Mouse (Mus musculus) lung, postnatal 10 days (tissue): Measurements from ENCODE around the gene Wdr81.

Source experiments
- DNase-seq: peaks from one replicate; pipeline ENCODE4 v3.0.0; 2021

The Wdr81 gene

DNA sequence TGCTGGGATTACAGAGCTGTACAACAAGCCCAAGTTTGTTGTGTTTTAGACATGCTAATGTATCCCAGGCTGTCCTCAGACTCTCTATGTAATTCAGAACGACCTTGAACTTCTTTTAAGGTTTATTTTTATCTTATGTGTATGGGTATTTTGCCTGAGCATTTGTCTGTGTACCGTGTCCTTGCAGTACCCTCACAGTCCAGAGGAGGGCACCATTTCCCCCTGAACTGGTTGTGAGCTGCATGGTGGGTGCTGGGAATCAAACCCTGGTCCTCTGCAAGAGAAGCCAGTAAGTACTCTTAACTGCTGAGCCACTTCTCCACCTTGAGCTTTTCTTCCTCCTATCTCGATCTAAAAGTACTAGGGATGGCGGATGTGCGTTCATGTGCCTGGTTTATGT is 20.4 kb downstream of the Wdr81 start:
- no peak for DNase-seq

DNA sequence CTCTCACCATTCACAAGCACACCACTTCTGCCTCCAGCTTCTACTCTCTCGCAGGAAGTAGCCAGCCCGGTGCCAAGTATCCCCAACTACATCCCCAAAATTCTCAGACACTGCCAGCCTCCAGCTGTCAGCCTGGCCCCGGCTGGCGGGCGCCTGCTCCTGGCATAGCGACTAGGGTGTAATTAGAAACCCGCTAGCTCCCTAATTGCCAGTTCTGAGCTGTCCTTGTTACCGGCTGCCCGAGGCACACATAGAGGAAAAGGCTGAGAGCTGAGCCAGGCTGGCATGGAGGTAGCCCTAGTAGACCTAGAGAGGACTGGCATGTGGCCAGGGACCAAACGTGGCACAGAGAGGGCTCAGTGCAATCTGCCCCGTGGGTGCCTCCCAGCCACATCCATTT is 23.2 kb downstream of the Wdr81 start:
- no peak for DNase-seq

DNA sequence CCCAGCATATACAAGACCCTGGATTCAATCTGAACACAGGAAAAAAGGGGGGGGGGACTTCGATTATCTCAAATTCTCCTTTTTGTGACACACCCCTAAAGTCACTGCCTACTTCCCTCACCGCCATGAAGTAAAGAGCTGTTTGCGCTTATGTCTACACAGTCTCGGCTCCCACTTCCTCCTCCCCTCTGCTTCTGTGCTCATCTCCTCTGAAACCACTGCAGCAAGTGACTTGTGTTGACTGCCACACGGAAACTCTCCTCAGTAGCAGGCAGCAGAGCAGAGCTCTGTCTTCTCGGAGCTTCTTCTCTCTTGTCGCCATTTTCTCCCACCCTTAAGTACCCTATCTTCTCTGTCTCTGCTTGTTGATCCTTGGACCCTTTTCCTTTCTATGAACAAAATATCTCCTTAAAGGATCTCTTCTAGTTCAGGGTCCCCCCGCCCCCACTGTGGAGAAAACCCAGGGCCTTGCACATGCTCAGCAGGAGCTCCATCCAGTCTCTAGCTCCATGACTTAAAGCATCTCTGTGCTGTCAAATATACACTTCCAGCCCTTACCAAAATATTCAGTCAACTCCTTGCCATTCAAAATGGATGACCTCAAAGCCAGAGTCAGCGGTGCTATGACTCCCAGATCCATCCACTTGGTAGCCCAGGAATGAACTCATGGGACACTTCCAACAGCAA is 25.4 kb downstream of the Wdr81 start:
- no peak for DNase-seq

DNA sequence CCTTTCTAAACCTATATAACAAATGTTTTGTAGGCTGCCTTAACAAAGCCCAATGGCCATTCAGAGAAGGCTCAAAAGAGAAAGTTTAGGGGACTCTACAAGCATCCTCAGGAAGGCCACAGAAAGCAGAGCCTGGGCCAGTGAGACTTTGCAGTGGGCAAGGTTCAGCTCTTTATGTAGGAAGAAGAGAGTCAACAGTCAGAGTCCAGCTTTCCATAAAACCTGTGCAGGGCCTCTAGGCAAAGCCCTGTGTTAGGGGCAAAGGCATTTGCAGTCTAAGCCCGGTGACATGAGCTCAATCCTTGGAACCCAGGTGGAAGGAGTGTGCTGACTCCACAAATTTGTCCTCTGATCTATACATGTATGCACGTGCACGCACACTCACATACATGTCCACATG is 30.1 kb downstream of the Wdr81 start:
- DNase-seq = no peak

DNA sequence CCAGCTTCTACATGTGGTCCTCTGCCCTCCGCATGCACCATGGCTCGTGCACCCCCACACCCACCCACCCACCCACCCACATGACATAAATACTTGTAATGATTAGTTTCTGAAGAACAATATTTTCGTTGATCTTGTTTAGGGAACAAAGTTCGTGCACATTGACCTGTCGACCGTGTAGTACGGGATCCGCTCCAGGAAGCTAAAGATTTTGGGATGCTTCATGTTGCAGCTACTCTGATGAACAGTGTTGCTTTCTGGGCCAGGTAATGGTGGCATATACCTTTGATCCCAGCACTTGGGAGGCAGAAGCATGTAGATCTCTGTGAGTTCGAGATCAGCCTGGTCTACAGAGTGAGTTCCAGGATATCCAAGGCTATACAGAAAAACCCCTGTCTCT is 30.5 kb downstream of the Wdr81 start:
- no peak for DNase-seq

DNA sequence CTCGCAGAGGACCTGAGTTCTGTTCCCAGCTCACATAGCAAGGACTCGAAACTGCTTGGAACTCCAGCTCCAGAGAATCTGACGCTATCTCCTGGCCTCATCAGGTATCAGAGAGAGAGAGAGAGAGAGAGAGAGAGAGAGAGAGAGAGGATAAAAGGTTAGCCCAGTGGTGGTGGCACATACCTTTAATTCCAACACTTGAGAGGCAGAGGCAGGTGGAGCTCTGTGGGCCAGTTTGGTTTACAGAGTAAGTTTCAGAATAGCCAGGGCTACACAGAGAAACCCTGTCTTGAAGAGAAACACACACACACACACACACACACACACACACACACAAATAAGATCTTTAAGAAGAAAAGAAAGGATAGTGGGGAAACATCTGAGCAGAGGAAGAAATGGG is 31.4 kb downstream of the Wdr81 start:
- DNase-seq = no peak

DNA sequence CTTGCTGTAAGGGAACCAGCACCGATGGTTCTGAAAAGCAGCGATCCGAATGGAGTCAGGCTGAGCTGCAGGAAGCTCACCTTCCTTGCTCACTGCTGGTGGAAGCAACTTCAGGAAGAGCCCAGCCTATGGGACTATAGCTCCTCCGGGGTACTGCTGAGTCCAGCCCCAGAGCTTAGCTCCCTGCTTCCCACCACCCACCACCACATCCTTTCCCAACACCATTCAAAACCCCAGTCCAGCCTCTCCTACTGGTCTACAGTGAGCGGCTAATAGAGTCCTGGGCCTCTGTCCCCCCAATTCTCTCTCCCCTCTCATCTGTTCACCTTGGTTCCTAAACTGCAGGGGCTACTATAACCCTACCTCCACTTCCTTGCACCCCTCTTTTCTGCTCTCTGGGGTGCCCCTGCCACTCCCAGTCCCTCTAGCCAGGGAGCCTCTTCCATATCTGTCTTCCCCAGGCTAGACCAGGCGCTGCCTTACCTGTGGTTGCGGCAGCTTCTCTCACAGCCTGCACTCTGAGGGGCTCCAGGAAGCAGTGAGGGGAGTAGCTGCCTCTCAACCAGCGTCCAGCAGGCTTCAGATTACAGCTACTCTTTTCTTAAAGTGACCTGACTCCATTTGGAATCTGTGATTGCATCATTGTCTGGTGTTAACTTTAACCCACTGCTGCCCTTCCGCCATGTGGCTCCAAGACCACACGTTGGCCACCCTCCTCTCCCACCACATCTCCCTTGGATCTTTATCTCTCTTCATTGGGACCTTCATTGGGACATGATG is 32.3 kb downstream of the Wdr81 start, which contains the start of gene Serpinf1:
TSS of gene Serpinf1 (minus strand) at position 689 of the 780 bp plus-strand sequence.
- no peak for DNase-seq

DNA sequence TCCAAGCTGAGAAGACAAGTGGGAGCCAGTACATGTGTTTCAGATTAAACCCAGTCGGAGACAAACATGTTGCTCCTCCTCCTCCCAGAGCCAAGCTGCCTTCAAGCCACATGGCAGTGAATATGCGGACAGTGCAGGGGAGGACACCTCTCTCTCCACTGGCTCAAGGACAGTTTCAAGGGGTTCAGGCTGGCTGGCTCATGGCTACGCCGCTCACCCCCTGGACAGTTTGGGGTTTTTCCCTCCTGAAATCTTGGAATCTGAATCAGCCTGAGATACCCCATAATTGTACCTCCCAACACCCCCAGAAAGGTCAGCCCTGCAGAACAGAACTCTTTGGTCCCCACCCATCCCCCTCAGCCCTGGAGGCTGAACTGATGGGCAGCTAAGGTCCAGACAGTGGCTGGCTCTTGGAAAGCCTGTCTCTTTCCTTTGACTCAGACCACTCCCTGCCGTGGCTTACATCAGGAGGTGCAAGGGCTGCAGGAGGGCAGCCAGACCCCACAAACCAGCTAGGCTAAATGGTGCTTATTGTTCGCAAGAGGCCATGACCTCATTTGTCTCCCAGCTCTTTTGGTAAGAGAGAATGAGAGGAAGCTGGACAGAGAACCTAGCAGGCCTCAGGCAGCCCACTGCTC is 33.0 kb downstream of the Wdr81 start:
- DNase-seq = no peak

DNA sequence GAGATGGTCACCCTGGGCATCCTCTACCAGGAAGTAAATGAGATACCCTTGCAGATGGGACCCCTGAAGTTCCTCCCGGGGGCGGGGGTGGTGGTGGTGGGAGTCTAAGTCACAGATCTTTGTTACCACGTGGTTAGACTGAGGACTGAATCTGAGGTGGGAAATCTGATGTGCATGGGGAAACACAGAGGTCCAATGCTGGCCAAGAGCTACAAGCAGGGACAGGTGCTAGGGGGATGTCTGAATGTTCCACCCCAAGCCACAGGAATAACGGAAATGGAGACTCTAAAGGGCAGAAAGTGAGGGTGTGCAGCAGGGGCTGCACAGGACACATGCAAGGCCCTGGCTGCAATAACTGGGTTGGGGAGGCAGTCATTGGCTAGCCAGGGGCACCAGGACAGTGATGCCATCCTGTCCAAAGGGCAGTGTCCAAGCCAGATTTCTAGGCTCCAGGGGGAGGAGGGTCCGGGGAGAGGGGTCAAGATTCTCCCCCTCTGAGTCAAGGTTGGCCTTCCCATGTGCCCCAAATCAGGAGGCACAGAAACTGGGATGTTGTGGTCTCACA is 33.6 kb downstream of the Wdr81 start:
- no peak for DNase-seq

DNA sequence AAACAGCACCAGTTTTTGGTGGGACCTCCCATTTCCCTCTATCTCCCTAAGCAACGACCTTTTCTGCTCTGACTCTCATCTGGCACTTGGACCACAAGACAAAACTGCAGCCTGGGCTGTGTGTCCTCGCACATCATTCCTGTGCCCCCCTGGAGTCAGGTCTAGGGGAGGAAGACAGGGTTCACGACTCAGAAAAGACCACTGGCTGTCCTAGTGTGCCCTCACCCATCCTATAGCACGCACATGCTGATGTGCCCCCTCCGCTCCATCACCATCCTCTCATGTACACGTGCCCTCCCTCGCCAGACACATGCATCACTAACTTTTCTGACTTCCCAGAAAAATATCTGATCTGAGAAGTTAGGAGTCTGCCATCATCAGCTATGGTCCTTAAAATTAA is 34.5 kb downstream of the Wdr81 start:
- DNase-seq = no peak

DNA sequence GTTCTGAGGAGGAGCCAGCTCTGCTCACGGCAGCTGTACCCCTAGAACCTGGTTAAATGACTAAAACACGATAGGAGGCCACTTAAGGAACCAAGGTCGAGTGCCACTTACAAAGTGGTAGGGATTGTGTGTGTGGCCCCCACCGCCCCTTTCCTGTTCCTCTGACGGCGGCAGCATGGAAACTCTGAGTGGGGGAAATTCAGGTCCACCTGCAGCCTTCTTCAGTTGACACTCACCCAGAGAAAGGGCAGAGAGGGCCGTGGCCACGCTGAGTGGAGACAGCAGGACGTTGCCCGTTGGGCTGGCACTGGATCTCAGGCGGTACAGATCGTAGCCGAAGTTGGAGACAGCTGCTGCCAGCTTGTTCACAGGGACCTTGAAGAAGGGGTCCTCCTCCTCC is 38.5 kb downstream of the Wdr81 start:
- no peak for DNase-seq

DNA sequence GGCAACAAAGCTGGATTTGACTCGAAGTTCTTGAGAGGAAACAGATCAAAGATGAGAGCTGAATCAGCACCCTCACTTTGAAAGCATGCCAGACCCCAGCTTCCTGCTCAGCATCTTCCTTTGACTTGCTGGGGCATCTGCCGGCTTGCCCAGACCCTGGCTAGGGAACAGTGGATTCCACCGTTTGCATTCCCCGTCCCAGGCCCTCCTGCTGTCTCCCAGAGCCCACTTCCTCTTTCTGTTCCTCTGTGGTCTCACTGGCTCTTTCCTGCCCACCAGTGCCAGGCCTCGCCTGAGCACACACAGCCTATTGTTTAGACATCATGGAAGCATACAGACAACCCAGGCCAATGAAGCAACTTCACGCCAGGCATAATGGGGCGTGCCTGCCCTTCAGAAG is 39.4 kb downstream of the Wdr81 start:
- no peak for DNase-seq

DNA sequence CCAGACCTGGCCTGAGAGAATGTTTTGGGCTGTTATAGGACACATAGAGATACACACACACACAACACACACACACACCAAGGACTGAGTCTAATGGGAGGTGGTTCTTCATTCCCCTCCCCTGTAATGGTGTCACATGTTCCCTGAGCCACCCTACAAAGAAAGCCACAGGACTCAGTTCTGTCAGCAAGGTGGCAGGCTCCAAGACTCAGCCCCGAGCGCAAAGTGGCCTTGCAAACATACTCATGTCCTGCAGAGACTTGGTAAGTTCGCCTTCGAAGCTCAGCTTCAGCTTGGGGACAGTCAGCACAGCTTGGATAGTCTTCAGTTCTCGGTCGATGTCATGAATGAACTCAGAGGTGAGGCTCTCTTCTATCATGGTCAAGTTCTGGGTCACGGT is 43.9 kb downstream of the Wdr81 start:
- no peak for DNase-seq

DNA sequence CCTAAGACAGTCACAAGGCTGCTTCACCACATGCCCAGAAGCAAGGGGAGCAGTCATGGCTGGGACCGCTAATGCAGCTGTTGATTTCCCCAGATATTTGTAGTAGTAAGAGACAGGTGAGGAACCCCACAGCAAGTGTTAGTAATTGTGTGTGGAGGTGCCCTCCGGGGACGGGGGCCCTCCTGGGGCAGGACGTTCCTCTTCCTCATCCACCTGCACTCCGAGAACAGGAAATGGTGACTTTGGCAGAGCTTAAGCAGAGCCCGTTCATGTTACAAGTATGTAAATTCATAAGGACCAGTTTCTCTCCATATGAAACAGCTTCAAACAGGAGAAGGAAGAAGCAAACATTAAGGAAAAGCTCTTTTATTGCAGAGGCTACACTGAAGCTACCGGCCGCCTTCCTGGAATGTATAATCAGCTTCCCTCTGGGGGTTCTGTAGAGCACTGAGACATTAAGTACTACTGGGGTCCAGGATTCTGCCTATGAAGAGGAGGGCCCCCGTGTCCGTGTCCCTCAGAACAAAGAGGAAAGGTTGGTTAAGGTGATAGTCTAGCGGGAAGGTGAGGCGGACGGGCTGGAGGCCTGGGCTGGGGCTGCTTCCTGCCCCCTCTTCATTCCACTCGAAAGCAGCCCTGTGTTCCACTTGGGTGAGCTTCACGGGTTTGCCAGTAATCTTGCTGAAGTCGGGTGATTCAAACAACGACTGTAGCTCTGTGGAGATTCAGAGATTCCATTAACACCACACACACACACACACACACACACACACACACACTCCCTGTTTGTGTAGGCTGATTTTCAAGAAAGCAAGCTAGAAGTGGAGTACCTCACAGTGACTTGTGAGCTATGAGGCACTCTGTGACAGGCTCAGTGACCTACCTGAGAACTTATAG is 44.6 kb downstream of the Wdr81 start:
- DNase-seq = no peak

DNA sequence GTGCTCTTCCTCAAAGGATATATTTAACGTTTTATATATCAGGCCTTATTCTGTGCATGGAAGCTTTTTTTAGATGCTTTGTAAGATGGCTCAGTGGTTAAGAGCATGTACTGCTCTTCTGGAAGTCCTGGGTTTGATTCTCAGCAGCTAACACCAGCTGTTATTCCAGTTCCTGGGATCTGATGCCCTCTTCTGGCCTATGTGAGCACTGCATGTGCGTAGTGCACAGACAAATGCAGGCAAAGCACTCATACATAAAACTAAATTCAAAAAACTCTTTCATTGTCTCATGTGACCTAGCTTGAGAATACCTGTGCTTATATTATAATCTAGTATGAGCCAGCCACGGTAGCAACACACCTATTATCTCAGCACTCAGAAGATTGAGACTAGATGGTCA is 47.7 kb downstream of the Wdr81 start:
- peak; percentile 65 for DNase-seq

DNA sequence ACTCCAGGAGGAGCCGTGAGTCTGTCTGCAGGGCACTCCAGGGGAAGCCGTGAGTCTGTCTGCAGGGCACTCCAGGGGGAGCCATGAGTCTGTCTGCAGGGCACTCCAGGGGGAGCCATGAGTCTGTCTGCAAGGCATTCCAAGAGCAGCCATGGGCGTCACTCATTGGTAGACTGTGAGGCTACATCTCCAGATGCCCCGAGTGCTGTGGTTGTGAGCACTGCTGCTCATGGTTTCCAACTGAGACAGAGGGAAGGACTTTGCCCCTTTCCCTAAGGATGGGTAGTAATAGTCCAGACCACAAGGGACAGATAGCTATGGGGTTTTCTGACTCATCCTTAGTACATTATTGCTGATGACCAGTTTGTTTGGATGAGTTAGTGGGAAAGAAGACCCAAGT is 48.4 kb downstream of the Wdr81 start:
- DNase-seq = no peak

DNA sequence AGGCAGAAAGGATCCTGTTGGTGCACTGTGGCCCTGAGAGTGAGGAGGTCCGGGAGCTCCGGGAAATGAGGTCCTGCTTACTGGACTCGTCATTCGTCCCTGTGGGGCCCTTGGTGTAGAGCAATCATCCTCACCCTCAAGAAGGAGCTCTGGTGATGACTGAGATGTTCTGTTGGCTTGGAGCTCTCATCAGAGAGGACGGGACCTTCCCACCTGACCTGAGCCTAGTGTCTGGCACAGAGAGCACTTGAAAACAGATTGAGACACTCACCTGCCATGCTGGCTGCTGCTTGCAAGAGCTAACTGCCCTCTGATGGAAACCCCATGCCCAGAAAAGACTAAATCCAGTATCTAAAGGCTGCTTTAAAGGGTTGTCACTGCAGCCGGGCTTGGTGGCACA is 49.7 kb downstream of the Wdr81 start:
- DNase-seq = no peak

DNA sequence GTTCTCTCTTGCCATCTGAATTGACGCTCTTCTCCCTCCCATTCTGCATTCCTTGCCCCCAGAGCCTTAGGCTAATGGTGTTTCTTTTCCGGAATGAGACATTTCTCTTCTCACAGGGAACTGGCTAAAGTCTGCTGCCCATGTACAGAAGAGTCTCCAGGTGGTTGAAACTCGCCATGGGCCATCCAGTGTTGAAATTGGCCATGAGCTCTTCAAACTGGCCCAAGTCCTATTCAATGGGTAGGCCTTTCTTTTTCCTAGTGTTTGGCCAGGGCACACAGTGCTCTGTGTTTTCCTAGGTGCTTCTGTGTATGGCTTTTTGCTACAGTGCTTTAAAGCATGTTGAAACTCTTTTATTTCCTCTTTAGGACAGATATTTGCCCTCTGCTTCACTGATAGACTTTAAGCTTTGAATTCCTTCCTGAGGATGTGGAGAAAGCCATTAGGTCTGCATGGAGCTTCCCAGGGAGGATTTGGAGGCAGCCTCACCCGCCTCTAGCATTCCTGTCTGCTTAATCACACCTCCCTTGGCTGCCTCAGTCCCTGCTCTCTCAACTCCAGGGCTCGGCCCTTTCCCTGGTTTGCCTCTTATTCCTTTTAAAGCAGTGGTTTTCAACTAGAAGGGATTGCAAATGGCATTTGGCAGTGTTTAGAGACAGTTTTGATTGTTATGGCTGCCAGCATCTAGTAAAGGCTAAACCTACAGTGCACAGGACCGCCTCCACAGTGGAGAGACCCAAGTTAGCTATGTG is 51.0 kb downstream of the Wdr81 start:
- DNase-seq = peak; percentile 64

DNA sequence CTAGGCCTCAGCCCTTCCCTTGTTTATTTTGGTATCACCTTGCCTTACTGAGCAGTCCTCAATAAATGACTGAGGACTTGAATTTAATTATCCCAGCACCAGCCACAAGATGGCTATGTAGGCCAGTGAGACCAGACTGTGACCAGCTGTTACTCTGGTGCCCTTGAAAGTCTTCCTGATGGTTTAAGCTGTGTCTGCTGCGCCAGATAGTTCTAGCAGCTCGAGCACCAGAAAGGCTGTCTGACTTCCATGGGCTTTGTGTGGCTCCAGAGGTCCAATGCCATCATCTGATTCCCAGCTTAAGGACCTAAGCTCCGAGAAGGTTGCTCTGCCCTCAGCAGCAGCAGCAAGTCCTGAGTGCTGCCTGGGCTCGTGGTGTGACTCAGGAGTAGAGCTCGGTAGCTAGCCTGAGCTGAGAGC is 52.2 kb downstream of the Wdr81 start:
- peak; percentile 83 for DNase-seq

DNA sequence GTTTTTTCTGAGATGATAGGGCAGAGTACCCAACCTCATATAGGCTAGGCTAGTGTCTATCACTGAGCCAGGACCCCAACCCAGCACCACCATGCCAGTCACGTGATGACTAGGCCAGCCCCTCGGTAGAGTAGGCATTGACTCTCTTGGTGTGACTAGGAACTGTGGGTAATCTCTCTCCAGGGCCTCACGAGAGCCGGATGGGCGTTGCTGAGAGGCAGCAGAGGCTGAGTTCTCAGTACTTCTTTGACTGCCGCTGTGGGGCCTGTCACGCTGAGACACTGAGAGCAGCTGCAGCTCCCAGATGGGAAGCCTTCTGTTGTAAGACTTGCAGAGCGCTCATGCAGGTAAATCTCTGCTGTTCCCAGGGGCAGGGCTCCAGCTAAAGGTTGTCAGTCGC is 54.4 kb downstream of the Wdr81 start:
- DNase-seq = no peak

DNA sequence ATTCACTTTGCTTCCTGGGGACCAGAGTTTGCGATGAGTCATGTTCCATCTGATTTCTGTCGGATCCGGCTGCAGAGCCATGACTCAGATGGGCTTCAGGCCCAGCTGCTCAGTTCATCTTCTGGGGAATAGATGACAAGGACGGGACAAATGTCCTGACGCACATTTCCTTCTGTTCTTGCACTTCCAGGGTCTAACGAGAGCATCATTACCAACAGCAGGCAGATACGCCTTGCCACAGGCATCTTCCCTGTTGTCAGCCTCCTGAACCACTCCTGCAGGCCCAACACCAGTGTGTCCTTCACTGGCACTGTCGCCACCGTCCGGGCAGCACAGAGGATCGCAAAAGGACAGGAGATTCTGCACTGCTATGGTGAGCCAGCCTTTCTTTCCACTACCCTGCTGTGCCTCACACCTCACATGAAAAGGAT is 55.1 kb downstream of the Wdr81 start:
- DNase-seq = no peak

DNA sequence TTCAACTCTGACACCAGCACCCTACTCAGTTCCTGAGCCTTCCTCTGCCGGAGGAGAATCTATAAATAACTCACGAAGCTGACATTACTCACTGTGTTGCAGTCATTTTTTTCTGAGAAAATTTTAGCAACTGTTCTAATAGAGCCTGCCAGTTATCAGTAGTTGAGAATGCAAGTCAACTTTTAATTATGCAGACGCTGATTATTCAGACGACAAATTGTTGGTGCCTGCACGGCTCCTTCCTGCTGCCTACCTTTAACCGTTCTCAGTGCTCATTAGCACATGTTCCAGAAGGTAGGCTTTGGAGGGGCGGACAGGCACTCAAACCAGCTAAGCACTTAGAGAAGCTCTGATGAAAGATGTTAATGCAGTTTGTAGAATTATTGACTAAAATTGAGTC is 57.1 kb downstream of the Wdr81 start:
- no peak for DNase-seq
